Mouse (Mus musculus) adrenal gland, adult 18-20 months (tissue): ENCODE results near the gene Unkl. TPM values are rescaled to one million over a fixed set of nuclear protein-coding genes. Genes with fewer than 3 reads are reported as not detected.

Source experiments
- DNase-seq, 2 experiments: peaks; one replicate each; pipeline ENCODE4 v3.0.0; 2021 to 2022; ENCODE audit warnings: low spot score in 2 of 2
- microRNA-seq, 2 experiments: library from miRNA; unstranded; fragments of <30 nt; microRNA quantifications; one replicate each; pipeline ENCODE4 v1.2.0; 2021; ENCODE audit warnings: borderline number of aligned reads in 2 of 2
- total RNA-seq, 2 experiments: library from RNA; stranded (reverse); gene quantifications; 1 replicate in 1 of 2; 2 replicates in 1 of 2; pipeline ENCODE4 v1.2.3; 2021

Unkl gene
- total RNA-seq, 2 experiments from 2014 or later, result 15.4 to 16.2 TPM

DNA sequence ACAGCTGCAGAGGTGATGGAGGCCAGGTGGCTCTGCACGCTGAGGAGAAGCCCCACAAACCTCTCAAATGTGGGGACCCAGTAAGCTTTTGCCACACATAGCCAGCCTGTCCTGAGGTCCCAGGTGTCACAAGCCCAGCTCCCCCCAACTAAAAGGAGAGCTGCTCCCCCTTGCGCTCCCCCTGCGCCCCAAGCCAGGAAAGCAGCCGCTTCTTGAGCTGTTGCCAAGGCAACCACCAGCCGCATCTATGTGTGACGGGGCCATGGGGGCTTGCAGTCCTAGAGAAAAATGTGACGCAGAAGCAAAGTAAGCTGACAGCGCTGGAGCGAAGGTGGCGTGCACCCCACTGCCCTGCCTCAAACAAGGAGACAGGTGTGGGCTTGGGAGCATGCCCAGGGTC lies 65.6 kb downstream of the Unkl start:
- no peak for DNase-seq

DNA sequence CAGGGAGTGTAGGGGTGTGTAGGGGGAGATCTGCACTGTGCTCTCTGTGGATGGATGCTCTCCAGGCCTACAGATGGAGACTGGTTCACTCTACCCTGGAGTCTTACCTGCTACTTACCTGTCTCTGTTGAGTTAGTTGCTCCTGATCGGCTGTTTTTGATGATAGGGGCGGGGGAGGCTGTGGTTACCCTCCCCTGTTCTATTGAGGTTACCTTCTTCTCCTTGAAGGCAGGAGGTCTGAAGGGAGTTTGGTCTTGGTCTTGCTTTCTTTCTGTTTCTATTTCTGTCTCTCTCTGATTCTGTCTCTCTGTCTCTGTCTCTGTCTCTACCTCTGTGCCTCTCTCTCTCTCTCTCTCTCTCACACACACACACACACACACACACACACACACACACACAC lies 66.9 kb downstream of the Unkl start:
- no peak for DNase-seq

DNA sequence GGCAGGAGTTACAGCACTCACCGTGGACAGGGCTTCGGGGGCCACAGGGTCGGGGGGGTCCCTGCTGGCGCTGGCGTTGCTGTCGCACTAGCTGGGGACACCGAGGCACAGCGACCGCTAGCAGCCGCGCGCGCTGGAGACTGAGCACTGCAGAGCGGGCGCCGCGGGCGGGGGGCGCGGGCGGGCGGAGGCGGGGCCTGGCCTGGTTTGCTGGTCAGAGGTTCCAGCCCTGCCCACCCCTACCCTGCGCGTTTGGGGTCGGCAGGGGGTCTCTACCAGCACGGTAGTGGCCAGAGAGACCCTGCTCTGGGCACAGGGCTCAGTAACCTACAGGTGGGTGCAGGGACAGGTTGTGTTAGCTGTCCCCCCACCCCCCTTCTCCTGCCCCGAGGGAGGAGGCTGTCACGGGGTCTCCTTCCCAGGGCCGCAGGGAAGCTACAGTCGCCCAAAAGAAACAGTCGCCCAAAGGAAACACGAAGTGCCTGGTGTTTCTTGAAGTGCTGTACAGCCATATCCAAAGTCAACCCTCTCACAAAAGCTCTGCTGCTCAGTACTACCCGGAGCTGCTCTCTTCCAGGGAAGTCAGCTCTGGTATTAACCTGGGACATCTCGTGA lies 68.0 kb downstream of the Unkl start, which contains the start of gene Baiap3:
Gene Baiap3, minus strand, starts transcription at position 225 of the 615 bp plus-strand sequence.
- peak in 1 of 2 experiments; percentile 25 for DNase-seq

DNA sequence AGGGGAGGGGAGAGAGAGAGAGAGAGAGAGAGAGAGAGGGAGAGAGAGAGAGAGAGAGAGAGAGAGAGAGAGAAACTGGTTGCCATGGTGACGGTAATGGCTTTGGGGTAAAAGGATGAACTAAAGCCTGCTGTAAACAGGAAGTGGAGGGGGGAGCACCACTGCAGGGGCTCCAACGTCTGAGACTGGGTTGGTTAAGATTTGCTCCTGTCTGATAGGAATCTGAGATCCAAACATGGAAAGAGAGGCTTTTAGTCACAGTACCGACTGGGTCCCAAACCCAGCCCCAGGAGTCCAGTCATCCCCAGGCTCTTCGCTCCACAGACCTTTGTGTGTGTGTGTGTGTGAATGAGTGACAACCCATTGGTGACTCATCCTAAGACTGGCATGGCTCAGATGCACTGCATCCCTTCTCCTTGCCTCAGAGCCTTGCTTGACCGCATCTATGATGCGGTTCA lies 69.6 kb downstream of the Unkl start:
- no peak for DNase-seq

- peak in 1 of 2 experiments; percentile 42 for DNase-seq
Measured at GRCm38 (mm10) chr17:25264453-25264852, 76.3 kb downstream of the Unkl start.

DNA sequence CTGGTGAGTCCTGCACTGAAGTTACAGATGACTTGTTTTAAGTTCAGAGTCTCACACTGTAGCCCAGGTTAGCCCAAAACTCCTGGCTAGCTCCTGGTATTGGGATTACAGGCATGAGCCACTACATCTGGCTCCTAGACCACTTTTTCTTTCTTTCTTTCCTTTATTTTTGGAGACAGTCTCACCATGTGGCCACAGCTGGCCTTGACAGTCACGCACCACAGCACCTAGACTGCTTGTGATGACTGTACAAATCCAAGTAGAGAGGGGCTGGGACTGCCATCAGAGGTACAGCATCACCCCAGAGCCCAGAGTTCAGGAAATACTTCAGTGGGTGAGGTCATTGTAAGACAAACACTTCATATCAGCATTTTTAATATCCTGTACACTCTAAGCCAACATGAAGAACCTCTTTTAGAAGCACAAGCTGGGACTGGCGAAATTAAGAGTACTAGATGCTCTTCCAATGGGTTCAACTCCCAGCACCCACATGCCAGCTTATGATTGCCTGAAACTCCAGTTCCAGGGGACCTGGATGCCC lies 82.7 kb downstream of the Unkl start:
- DNase-seq, result no peak

DNA sequence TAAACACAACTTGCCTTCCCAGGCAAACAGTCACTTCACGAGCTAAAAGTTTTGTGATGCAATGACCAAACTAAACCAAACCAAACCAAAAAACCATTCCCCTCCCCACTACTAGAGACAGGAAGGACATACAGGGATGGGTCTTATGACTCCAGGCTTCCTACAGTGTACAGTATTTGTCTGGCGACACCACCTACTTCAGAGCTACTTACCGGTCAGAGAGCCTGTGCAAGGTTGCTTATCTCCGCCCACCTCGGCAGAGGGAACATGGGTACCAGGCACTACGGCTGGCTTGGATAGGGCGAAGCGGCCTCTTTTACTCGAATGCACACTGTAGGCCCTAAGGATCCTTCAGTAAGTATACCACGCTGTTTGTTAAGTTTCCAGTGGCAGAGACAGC lies 84.1 kb downstream of the Unkl start:
- DNase-seq, result no peak

- peak; percentile 84 to 87 for DNase-seq
Measured at GRCm38 (mm10) chr17:25272951-25273705, 84.9 kb downstream of the Unkl start.

DNA sequence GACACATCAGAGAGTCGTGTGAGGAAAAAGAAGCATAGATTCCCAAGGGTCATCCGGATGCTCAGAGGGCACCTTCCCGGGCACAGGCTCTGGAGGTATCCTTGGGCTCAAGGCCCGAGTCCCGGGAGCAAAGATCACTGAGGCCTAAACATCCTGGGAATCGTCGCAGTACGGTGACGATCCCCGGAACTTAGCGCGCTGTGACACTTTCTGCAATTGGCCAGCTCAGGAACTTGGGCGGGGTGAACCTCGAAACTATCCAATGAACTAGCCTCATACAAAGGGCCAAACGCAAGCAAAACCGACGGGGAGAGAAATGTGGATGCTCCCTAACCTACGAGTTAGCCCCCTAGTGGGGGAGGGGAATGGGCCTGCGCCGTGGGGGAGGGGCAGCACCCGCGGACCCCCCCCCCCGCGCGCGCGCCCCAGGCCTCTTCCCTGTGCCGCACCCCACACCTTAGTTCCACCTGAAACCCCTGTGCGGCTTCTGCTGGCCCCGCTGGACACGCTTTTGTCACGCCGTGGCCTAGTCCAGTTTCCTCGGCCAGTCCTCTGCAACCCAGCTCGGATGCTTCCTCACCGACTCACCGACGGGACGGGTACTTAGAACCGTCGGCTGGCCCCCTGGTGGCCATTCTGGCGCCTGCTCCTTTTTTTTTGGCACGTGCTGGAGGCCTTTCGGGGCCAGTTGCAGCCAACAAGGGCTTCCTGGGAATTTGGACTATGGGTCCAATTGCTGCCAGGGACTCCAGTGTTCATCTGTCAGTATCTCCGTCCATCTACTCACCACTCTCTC lies 85.7 kb downstream of the Unkl start:
- DNase-seq, result peak; percentile 91 to 94

- no peak for DNase-seq
Measured at GRCm38 (mm10) chr17:25274571-25275346, 86.6 kb downstream of the Unkl start, which contains the start of gene Ube2i. Ube2i (minus strand) TSS chr17:25274622.

- DNase-seq, result no peak
Measured at GRCm38 (mm10) chr17:25275833-25276232, 87.6 kb downstream of the Unkl start.

DNA sequence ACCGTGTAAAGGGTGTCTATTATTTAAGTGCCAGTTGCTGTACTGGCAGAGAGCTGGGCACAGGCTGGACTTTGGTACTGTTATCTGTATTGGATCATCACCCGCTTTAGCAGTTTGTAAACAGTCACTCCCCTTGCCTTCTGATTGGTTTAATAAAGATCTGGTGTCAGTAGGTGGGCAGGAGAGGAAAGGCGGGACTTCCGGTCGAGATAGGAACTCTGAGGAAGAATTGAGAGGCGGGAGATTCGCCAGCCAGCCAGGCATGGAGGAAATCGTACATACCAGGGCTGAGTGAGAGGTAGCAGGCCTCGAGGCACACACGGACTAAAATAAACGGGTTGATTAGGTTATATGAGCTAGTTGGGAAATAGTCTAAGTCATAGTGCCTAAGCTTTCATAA lies 93.9 kb downstream of the Unkl start:
- DNase-seq, result peak; percentile 38 to 43

Small RNA genes lying within 50 kb of the gene (microRNA-seq; reads per million reads assigned to microRNA genes)
- 28.8 to 41.6 reads per million in 2 experiments for gene Mir3547

Other genes starting within 250 kb of the Unkl start
- 10 to 100 TPM; 19.2 to 26.3 TPM for gene Jpt2, start 227.7 kb upstream of the Unkl start, total RNA-seq
- 10 to 100 TPM; 20.4 to 24.0 TPM for gene Cramp1l, start 172.6 kb upstream of the Unkl start, total RNA-seq
- gene Ift140, start 172.3 kb upstream of the Unkl start, total RNA-seq, result 10 to 100 TPM; 20.3 to 29.9 TPM
- 10 to 100 TPM; 43.2 to 45.6 TPM for gene Tmem204, start 104.8 kb upstream of the Unkl start, total RNA-seq
- gene Telo2, start 72.4 kb upstream of the Unkl start, total RNA-seq, result 10 to 100 TPM; 18.4 to 21.9 TPM
- gene Ptx4, start 67.6 kb upstream of the Unkl start, total RNA-seq, result not detected
- 10 to 100 TPM; 42.0 to 43.7 TPM for gene Clcn7, start 55.0 kb upstream of the Unkl start, total RNA-seq
- under 1 TPM; 0.10 to 0.13 TPM for gene Ccdc154, start 25.9 kb upstream of the Unkl start, total RNA-seq
- not detected for gene Gm38655, start 12.9 kb upstream of the Unkl start, total RNA-seq
- gene BC003965, start 3.8 kb upstream of the Unkl start, total RNA-seq, result 10 to 100 TPM; 18.5 to 20.0 TPM
- gene Gnptg, start 51.7 kb downstream of the Unkl start, total RNA-seq, result 10 to 100 TPM; 42.4 to 46.5 TPM
- 10 to 100 TPM; 20.3 to 22.6 TPM for gene Tsr3, start 51.8 kb downstream of the Unkl start, total RNA-seq
- gene Baiap3, start 68.0 kb downstream of the Unkl start, total RNA-seq, result 10 to 100 TPM; 11.7 to 16.2 TPM
- gene Ube2i, start 86.2 kb downstream of the Unkl start, total RNA-seq, result 100 to 1,000 TPM; 207 to 260 TPM
- under 1 TPM; 0.33 to 0.48 TPM for gene Prss34, start 110.0 kb downstream of the Unkl start, total RNA-seq
- gene Prss28, start 120.2 kb downstream of the Unkl start, total RNA-seq, result not detected
- gene Prss29, start 130.3 kb downstream of the Unkl start, total RNA-seq, result not detected
- gene Tpsab1, start 157.2 kb downstream of the Unkl start, total RNA-seq, result 1 to 10 TPM in 1 of 2 experiments, under 1 TPM in 1; 0.53 to 1.5 TPM
- 1 to 10 TPM; 2.9 to 6.7 TPM for gene Tpsb2, start 177.9 kb downstream of the Unkl start, total RNA-seq
- under 1 TPM in 1 of 2 experiments, not detected in 1; 0.38 TPM for gene Tpsg1, start 180.9 kb downstream of the Unkl start, total RNA-seq
- 10 to 100 TPM; 69.5 to 83.9 TPM for gene Cacna1h, start 245.4 kb downstream of the Unkl start, total RNA-seq